Mouse (Mus musculus) kidney, embryonic 14.5 days (tissue): Measurements from ENCODE around the gene Birc5. TPM values are rescaled to one million over a fixed set of nuclear protein-coding genes. Genes with fewer than 3 reads are reported as not detected.

ENCODE experiments used
- ATAC-seq: fragments of 200-750 bp; cut with Nextera tagmentation; 2 replicates; pipeline ENCODE4 v1.8.0; 2017; ENCODE audit warnings: moderate number of reproducible peaks, mild to moderate bottlenecking, moderate TSS enrichment, moderate library complexity; ENCODE audit not compliant: low FRiP score, low TSS enrichment
- H3K27ac ChIP-seq: fragments of 300-500 bp; sonication (generic); 2 replicates; pipeline ENCODE4 v1.5.1; 2014; ENCODE audit warnings: low read depth, mild to moderate bottlenecking, low read length, moderate library complexity, mixed read lengths
- H3K27me3 ChIP-seq: fragments of 300-500 bp; sonication (generic); 2 replicates; pipeline ENCODE4 v1.6.1; 2014; ENCODE audit warnings: mild to moderate bottlenecking, low read length; ENCODE audit not compliant: control insufficient read depth, insufficient read depth
- H3K36me3 ChIP-seq: fragments of 300-500 bp; sonication (generic); 2 replicates; pipeline ENCODE4 v1.6.1; 2014; ENCODE audit warnings: low read length, mixed read lengths; ENCODE audit not compliant: control insufficient read depth, insufficient read depth
- H3K4me1 ChIP-seq: fragments of 300-500 bp; sonication (generic); 2 replicates; pipeline ENCODE4 v1.6.1; 2014; ENCODE audit warnings: low read length, mixed read lengths; ENCODE audit not compliant: control insufficient read depth, insufficient read depth
- H3K4me2 ChIP-seq: fragments of 300-500 bp; sonication (generic); replicated peaks from 2 replicates; pipeline ENCODE4 v1.6.1; 2014; ENCODE audit warnings: low read depth, mild to moderate bottlenecking, low read length
- H3K4me3 ChIP-seq: fragments of 300-500 bp; sonication (generic); 2 replicates; pipeline ENCODE4 v1.5.1; 2014; ENCODE audit warnings: mild to moderate bottlenecking, low read length
- H3K9ac ChIP-seq: fragments of 300-500 bp; sonication (generic); 2 replicates; pipeline ENCODE4 v1.6.1; 2014; ENCODE audit warnings: low read depth, mild to moderate bottlenecking, low read length, moderate library complexity
- H3K9me3 ChIP-seq: fragments of 300-500 bp; sonication (generic); 2 replicates; pipeline ENCODE4 v1.6.1; 2016; ENCODE audit warnings: low read length; ENCODE audit not compliant: control insufficient read depth
- WGBS: fragments of 180-500 bp; shearing (Covaris S2); extraction: QIAGEN DNeasy Blood & Tissue Kit; methylation state at CpG from one replicate; pipeline ENCODE4 v1.1.7; 2014; 5-methylcytosine and 5-hydroxymethylcytosine counted together
- polyA plus RNA-seq: library from polyadenylated mRNA; unstranded; fragments of >200 nt; fragmentation: Nextera tagmentation; extraction: Ambion mirVana; gene quantifications from 2 replicates; pipeline ENCODE4 v1.2.1, GENCODE M21; 2014

The Birc5 gene
- polyA plus RNA-seq, 1 experiment from 2014 or later = 350 TPM

GRCm38 (mm10) chr11:117857462-117857861, 8.4 kb downstream of the Birc5 start:
- Histone ChIP-seq H3K9ac (no peak overlapping the region), H3K4me2 (no peak overlapping the region), H3K4me1 (0 out of 2 replicates have a peak, but pooled peaks cover 8% of the 10 kb centered on the region), H3K9me3 (0 out of 2 replicates have a peak, but pooled peaks cover 2% of the 10 kb centered on the region), H3K36me3 (peaks cover 49% of the 10 kb centered on the region), H3K4me3 (no peak overlapping the region), H3K27ac (no peak overlapping the region), H3K27me3 (peaks cover 18% of the 10 kb centered on the region)
- WGBS = 89% methylated on average over 10 of the region's 10 CpGs
- no peak for ATAC-seq

- Histone ChIP-seq H3K9me3 (0 out of 2 replicates have a peak, but pooled peaks cover 2% of the 10 kb centered on the region), H3K4me2 (no peak overlapping the region), H3K4me3 (no peak overlapping the region), H3K27me3 (peaks cover 18% of the 10 kb centered on the region), H3K27ac (no peak overlapping the region), H3K36me3 (peaks cover 40% of the 10 kb centered on the region), H3K4me1 (0 out of 2 replicates have a peak, but pooled peaks cover 8% of the 10 kb centered on the region), H3K9ac (no peak overlapping the region)
- WGBS = 35% methylated on average over 3 of the region's 3 CpGs
- ATAC-seq = no peak
Measured at GRCm38 (mm10) chr11:117858392-117858791, 9.3 kb downstream of the Birc5 start.

GRCm38 (mm10) chr11:117860601-117861000, 11.6 kb downstream of the Birc5 start, which contains the start of gene Tmem235:
Gene Tmem235, plus strand, starts transcription at chr11:117860752.
- Histone ChIP-seq H3K4me3 (peak within 1 kb of the TSS; percentile 10; the same call in 1 of the 2 replicates), H3K27ac (no peak within 1 kb of the TSS), H3K9ac (peak within 1 kb of the TSS; percentile 45), H3K4me2 (peak within 1 kb of the TSS; percentile 32), H3K4me1 (peaks cover 12% of the 10 kb centered on the region; the same call in 1 of the 2 replicates), H3K27me3 (peaks cover 18% of the 10 kb centered on the region), H3K9me3 (0 out of 2 replicates have a peak, but pooled peaks cover 2% of the 10 kb centered on the region), H3K36me3 (peaks cover 20% of the 10 kb centered on the region)
- ATAC-seq = no peak
- WGBS = 3% methylated on average over 23 of the region's 23 CpGs

- H3K9ac ChIP-seq = no peak overlapping the region
- H3K4me3 ChIP-seq = no peak overlapping the region
- peaks cover 19% of the 10 kb centered on the region; the same call in 1 of the 2 replicates for H3K4me1 ChIP-seq
- H3K27ac ChIP-seq = no peak overlapping the region
- ATAC-seq = no peak
- WGBS = 35% methylated on average over 11 of the region's 11 CpGs
- peaks cover 18% of the 10 kb centered on the region for H3K27me3 ChIP-seq
- H3K36me3 ChIP-seq = no peaks in the 10 kb centered on the region
- H3K4me2 ChIP-seq = no peak overlapping the region
- H3K9me3 ChIP-seq = no peaks in the 10 kb centered on the region
Measured at GRCm38 (mm10) chr11:117863174-117863856, 14.3 kb downstream of the Birc5 start.

DNA sequence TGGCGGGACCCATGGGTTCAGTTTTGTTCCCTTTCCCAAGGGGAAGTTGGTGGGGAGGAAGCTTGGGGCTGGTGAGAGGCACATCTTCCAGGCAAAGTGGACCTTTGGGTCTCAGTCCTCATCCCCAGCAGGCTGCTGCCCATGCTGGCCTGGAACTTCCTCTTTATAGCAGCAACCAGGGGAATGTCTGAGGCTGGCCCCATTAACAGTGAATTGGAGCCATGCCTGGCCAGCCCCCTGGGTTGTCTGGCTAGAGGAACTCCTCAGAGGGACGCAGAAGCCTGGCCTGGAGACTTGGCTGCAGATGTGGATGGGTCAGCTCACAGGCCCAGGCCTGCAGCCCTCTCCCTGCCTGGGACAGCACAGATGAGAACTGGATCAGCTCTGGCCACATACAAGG, 15.8 kb downstream of the Birc5 start:
- no peak for ATAC-seq

GRCm38 (mm10) chr11:117865988-117866387, 16.9 kb downstream of the Birc5 start:
- H3K27me3 ChIP-seq = peaks cover 5% of the 10 kb centered on the region
- WGBS = 8% methylated on average over 6 of the region's 6 CpGs
- no peak overlapping the region for H3K4me2 ChIP-seq
- H3K4me1 ChIP-seq = peaks cover 11% of the 10 kb centered on the region; the same call in 1 of the 2 replicates
- H3K36me3 ChIP-seq = no peaks in the 10 kb centered on the region
- no peaks in the 10 kb centered on the region for H3K9me3 ChIP-seq
- no peak overlapping the region for H3K9ac ChIP-seq
- peak overlapping the region; percentile 42; the same call in 1 of the 2 replicates for H3K27ac ChIP-seq
- ATAC-seq = peak; percentile 53; the same call in 1 of the 2 replicates
- no peak overlapping the region for H3K4me3 ChIP-seq

More for the DNA sequence above, 15.8 kb downstream of the Birc5 start:
- Histone ChIP-seq H3K9me3 (no peaks in the 10 kb centered on the region), H3K27ac (no peak overlapping the region), H3K27me3 (peaks cover 16% of the 10 kb centered on the region), H3K4me2 (no peak overlapping the region), H3K9ac (no peak overlapping the region), H3K4me1 (peaks cover 19% of the 10 kb centered on the region; the same call in 1 of the 2 replicates), H3K4me3 (no peak overlapping the region), H3K36me3 (no peaks in the 10 kb centered on the region)
- 68% methylated on average over 2 of the region's 2 CpGs for WGBS

- no peak overlapping the region for H3K27ac ChIP-seq
- no peaks in the 10 kb centered on the region for H3K9me3 ChIP-seq
- no peaks in the 10 kb centered on the region for H3K27me3 ChIP-seq
- no peak overlapping the region for H3K4me2 ChIP-seq
- H3K4me3 ChIP-seq = no peak overlapping the region
- peak; percentile 23; the same call in 1 of the 2 replicates for ATAC-seq
- peaks cover 6% of the 10 kb centered on the region; the same call in 1 of the 2 replicates for H3K4me1 ChIP-seq
- 40% methylated on average over 12 of the region's 12 CpGs for WGBS
- H3K36me3 ChIP-seq = no peaks in the 10 kb centered on the region
- H3K9ac ChIP-seq = no peak overlapping the region
Measured at GRCm38 (mm10) chr11:117870688-117871365, 21.8 kb downstream of the Birc5 start.

DNA sequence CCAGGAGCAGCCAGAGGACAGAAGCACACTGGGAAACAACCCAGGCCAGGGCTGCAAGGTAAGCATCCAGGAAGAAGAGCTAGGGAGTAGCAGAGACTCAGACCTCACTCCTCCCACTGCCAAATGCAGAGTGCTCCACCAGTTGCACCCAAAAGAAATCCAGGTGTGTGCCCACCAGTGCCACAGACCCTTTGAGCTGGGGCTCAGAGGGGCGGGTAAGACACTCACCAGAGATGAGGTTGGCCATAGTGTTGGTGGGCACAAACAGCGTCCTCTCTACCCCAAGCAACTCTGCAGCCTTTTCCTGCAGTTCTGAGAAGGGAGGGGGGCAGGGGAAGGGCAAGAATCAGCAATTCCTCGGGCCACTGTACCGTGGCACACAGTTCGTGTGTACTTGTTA, 22.3 kb downstream of the Birc5 start:
- ATAC-seq = no peak
- Histone ChIP-seq H3K4me2 (no peak overlapping the region), H3K4me3 (no peak overlapping the region), H3K9me3 (no peaks in the 10 kb centered on the region), H3K4me1 (peaks cover under 1% of the 10 kb centered on the region; the same call in 1 of the 2 replicates), H3K27me3 (no peaks in the 10 kb centered on the region), H3K27ac (no peak overlapping the region), H3K36me3 (no peaks in the 10 kb centered on the region), H3K9ac (no peak overlapping the region)
- WGBS = 66% methylated on average over 5 of the region's 5 CpGs
